Mouse (Mus musculus): ENCODE results near the gene Snap23. TPM values are rescaled to one million over a fixed set of nuclear protein-coding genes. Genes with fewer than 3 reads are reported as not detected.
A peak's percentile ranks its signal among the peaks of the same experiment; 100 is the strongest.

The Snap23 gene
- polyA plus RNA-seq, 1 experiment from 2014 or later = 17.2 TPM

GRCm38 (mm10) chr2:120575121-120575520 lies 7.7 kb downstream of the Snap23 start:
- ATAC-seq = no peak
- no peak for DNase-seq
- no peaks in the 10 kb centered on the region for H3K27me3 ChIP-seq (ENCODE audit: insufficient read depth, low read length)
- no peak overlapping the region for H3K9ac ChIP-seq (replicated peaks)
- H3K27ac ChIP-seq (ENCODE audit: low read depth) = no peak overlapping the region
- no peak for TF ChIP-seq EP300 (IDR thresholded peaks at IDR 0.05; ENCODE audit: low read depth)
- TF ChIP-seq CTCF (IDR thresholded peaks at IDR 0.05; ENCODE audit: low read depth) = no peak
- peaks cover 6% of the 10 kb centered on the region for H3K4me1 ChIP-seq (ENCODE audit: insufficient read depth)
- H3K36me3 ChIP-seq (replicated peaks; ENCODE audit: insufficient read depth, low read length) = 0 out of 2 replicates have a peak, but pooled peaks cover 3% of the 10 kb centered on the region
- H3K4me2 ChIP-seq (ENCODE audit: low read depth, low read length) = no peak overlapping the region
- WGBS (ENCODE audit: insufficient replicate concordance) = 79% methylated on average over 3 of the region's 3 CpGs
- H3K9me3 ChIP-seq (ENCODE audit: low read length) = no peaks in the 10 kb centered on the region
- H3K4me3 ChIP-seq (ENCODE audit: low read depth, low read length) = no peak overlapping the region

- no peak for TF ChIP-seq CTCF (IDR thresholded peaks at IDR 0.05; ENCODE audit: low read depth)
- TF ChIP-seq EP300 (IDR thresholded peaks at IDR 0.05; ENCODE audit: low read depth) = peak; percentile 59; the same call in 1 of the 2 replicates
- Histone ChIP-seq H3K9me3 (ENCODE audit: low read length) (no peaks in the 10 kb centered on the region), H3K27ac (ENCODE audit: low read depth) (0 out of 2 replicates have a peak overlapping the region, but pooled peaks have one; percentile 49), H3K36me3 (replicated peaks; ENCODE audit: insufficient read depth, low read length) (0 out of 2 replicates have a peak, but pooled peaks cover 3% of the 10 kb centered on the region), H3K4me3 (ENCODE audit: low read depth, low read length) (no peak overlapping the region), H3K9ac (replicated peaks) (no peak overlapping the region), H3K4me2 (ENCODE audit: low read depth, low read length) (no peak overlapping the region), H3K27me3 (ENCODE audit: insufficient read depth, low read length) (no peaks in the 10 kb centered on the region), H3K4me1 (ENCODE audit: insufficient read depth) (peaks cover 6% of the 10 kb centered on the region)
- 27% methylated on average over 2 of the region's 2 CpGs for WGBS (ENCODE audit: insufficient replicate concordance)
- ATAC-seq (0 out of 2 replicates have a peak, but pooled peaks have one; percentile 26), DNase-seq (no peak)
Observed at GRCm38 (mm10) chr2:120575978-120576377, 8.5 kb downstream of the Snap23 start.

- Histone ChIP-seq H3K4me1 (ENCODE audit: insufficient read depth) (peaks cover 6% of the 10 kb centered on the region), H3K9me3 (ENCODE audit: low read length) (no peaks in the 10 kb centered on the region), H3K27me3 (ENCODE audit: insufficient read depth, low read length) (no peaks in the 10 kb centered on the region), H3K4me2 (ENCODE audit: low read depth, low read length) (no peak overlapping the region), H3K36me3 (replicated peaks; ENCODE audit: insufficient read depth, low read length) (0 out of 2 replicates have a peak, but pooled peaks cover 3% of the 10 kb centered on the region), H3K4me3 (ENCODE audit: low read depth, low read length) (no peak overlapping the region), H3K9ac (replicated peaks) (no peak overlapping the region), H3K27ac (ENCODE audit: low read depth) (0 out of 2 replicates have a peak overlapping the region, but pooled peaks have one; percentile 4)
- TF ChIP-seq CTCF (IDR thresholded peaks at IDR 0.05; ENCODE audit: low read depth) (no peak), EP300 (IDR thresholded peaks at IDR 0.05; ENCODE audit: low read depth) (no peak)
- ATAC-seq = no peak
- 61% methylated on average over 4 of the region's 4 CpGs for WGBS (ENCODE audit: insufficient replicate concordance)
- DNase-seq = no peak
Observed at GRCm38 (mm10) chr2:120577799-120578198, 10.3 kb downstream of the Snap23 start.

GRCm38 (mm10) chr2:120578286-120578685 lies 10.8 kb downstream of the Snap23 start:
- no peak for DNase-seq
- peaks cover 6% of the 10 kb centered on the region for H3K4me1 ChIP-seq (ENCODE audit: insufficient read depth)
- 32% methylated on average over 5 of the region's 5 CpGs for WGBS (ENCODE audit: insufficient replicate concordance)
- no peaks in the 10 kb centered on the region for H3K27me3 ChIP-seq (ENCODE audit: insufficient read depth, low read length)
- TF ChIP-seq EP300 (IDR thresholded peaks at IDR 0.05; ENCODE audit: low read depth) (peak; percentile 48), CTCF (IDR thresholded peaks at IDR 0.05; ENCODE audit: low read depth) (no peak)
- H3K4me3 ChIP-seq (ENCODE audit: low read depth, low read length) = no peak overlapping the region
- H3K4me2 ChIP-seq (ENCODE audit: low read depth, low read length) = no peak overlapping the region
- H3K9me3 ChIP-seq (ENCODE audit: low read length) = no peaks in the 10 kb centered on the region
- H3K36me3 ChIP-seq (replicated peaks; ENCODE audit: insufficient read depth, low read length) = 0 out of 2 replicates have a peak, but pooled peaks cover 3% of the 10 kb centered on the region
- H3K9ac ChIP-seq (replicated peaks) = no peak overlapping the region
- ATAC-seq = peak; percentile 57; the same call in 1 of the 2 replicates
- no peak overlapping the region for H3K27ac ChIP-seq (ENCODE audit: low read depth)

- no peaks in the 10 kb centered on the region for H3K9me3 ChIP-seq (ENCODE audit: low read length)
- peaks cover 36% of the 10 kb centered on the region for H3K36me3 ChIP-seq (replicated peaks; ENCODE audit: insufficient read depth, low read length)
- H3K4me3 ChIP-seq (ENCODE audit: low read depth, low read length) = no peak overlapping the region
- WGBS (ENCODE audit: insufficient replicate concordance) = 86% methylated on average over 5 of the region's 5 CpGs
- DNase-seq = no peak
- H3K27ac ChIP-seq (ENCODE audit: low read depth) = no peak overlapping the region
- no peak overlapping the region for H3K9ac ChIP-seq (replicated peaks)
- H3K4me2 ChIP-seq (ENCODE audit: low read depth, low read length) = no peak overlapping the region
- TF ChIP-seq EP300 (IDR thresholded peaks at IDR 0.05; ENCODE audit: low read depth) = no peak
- no peak for TF ChIP-seq CTCF (IDR thresholded peaks at IDR 0.05; ENCODE audit: low read depth)
- H3K27me3 ChIP-seq (ENCODE audit: insufficient read depth, low read length) = no peaks in the 10 kb centered on the region
- ATAC-seq = no peak
- no peaks in the 10 kb centered on the region for H3K4me1 ChIP-seq (ENCODE audit: insufficient read depth)
Observed at GRCm38 (mm10) chr2:120589759-120590158, 22.3 kb downstream of the Snap23 start.

- no peak overlapping the region for H3K27ac ChIP-seq (ENCODE audit: low read depth)
- no peak overlapping the region for H3K4me2 ChIP-seq (ENCODE audit: low read depth, low read length)
- no peaks in the 10 kb centered on the region for H3K27me3 ChIP-seq (ENCODE audit: insufficient read depth, low read length)
- H3K9ac ChIP-seq (replicated peaks) = no peak overlapping the region
- no peaks in the 10 kb centered on the region for H3K4me1 ChIP-seq (ENCODE audit: insufficient read depth)
- no peak overlapping the region for H3K4me3 ChIP-seq (ENCODE audit: low read depth, low read length)
- DNase-seq (no peak), ATAC-seq (no peak)
- H3K9me3 ChIP-seq (ENCODE audit: low read length) = no peaks in the 10 kb centered on the region
- H3K36me3 ChIP-seq (replicated peaks; ENCODE audit: insufficient read depth, low read length) = peaks cover 39% of the 10 kb centered on the region
- WGBS (ENCODE audit: insufficient replicate concordance) = 81% methylated on average over 1 of the region's 1 CpGs
- TF ChIP-seq CTCF (IDR thresholded peaks at IDR 0.05; ENCODE audit: low read depth) (0 out of 2 replicates have a peak, but pooled peaks have one; percentile 7), EP300 (IDR thresholded peaks at IDR 0.05; ENCODE audit: low read depth) (no peak)
Observed at GRCm38 (mm10) chr2:120592227-120592626, 24.8 kb downstream of the Snap23 start.

All from liver, postnatal 0 days (tissue).